Mouse (Mus musculus) liver, postnatal 0 days (tissue): Measurements from ENCODE around the gene Laptm4a. TPM values are rescaled to one million over a fixed set of nuclear protein-coding genes. Genes with fewer than 3 reads are reported as not detected.
A peak's percentile ranks its signal among the peaks of the same experiment; 100 is the strongest.

Source experiments
- ATAC-seq: fragments of 200-750 bp; cut with Nextera tagmentation; 2 replicates; pipeline ENCODE4 v1.8.0; 2017; ENCODE audit warnings: mild to moderate bottlenecking, moderate library complexity
- DNase-seq: peaks from one replicate; pipeline ENCODE4 v3.0.0-alpha.2; 2016
- H3K27ac ChIP-seq: fragments of 300-500 bp; sonication (generic); 2 replicates; pipeline ENCODE4 v1.5.1; 2014; ENCODE audit warnings: antibody characterized with exemption, moderate library complexity, mild to moderate bottlenecking, low read depth
- H3K27me3 ChIP-seq: fragments of 300-500 bp; sonication (generic); 2 replicates; pipeline ENCODE4 v1.6.1; 2014; ENCODE audit warnings: low read length, control low read depth, mixed read lengths; ENCODE audit not compliant: insufficient read depth
- H3K36me3 ChIP-seq: fragments of 300-500 bp; sonication (generic); replicated peaks from 2 replicates; pipeline ENCODE4 v1.6.1; 2014; ENCODE audit warnings: mild to moderate bottlenecking, control low read depth, low read length, moderate library complexity, mixed read lengths; ENCODE audit not compliant: insufficient read depth
- H3K4me1 ChIP-seq: fragments of 300-500 bp; sonication (generic); 2 replicates; pipeline ENCODE4 v1.6.1; 2014; ENCODE audit warnings: antibody characterized with exemption, mild to moderate bottlenecking, control low read depth; ENCODE audit not compliant: insufficient read depth
- H3K4me2 ChIP-seq: fragments of 300-500 bp; sonication (generic); 2 replicates; pipeline ENCODE4 v1.6.1; 2014; ENCODE audit warnings: low read depth, mild to moderate bottlenecking, low read length, moderate library complexity, mixed read lengths
- H3K4me3 ChIP-seq: fragments of 300-500 bp; sonication (generic); 2 replicates; pipeline ENCODE4 v1.5.1; 2014; ENCODE audit warnings: low read depth, low read length
- H3K9ac ChIP-seq: fragments of 300-500 bp; sonication (generic); replicated peaks from 2 replicates; pipeline ENCODE4 v1.6.1; 2014; ENCODE audit warnings: mild to moderate bottlenecking, moderate library complexity
- H3K9me3 ChIP-seq: fragments of 300-500 bp; sonication (generic); 2 replicates; pipeline ENCODE4 v1.6.1; 2016; ENCODE audit warnings: mild to moderate bottlenecking, control low read depth, low read length, mixed read lengths
- CTCF ChIP-seq: sonication (generic); IDR thresholded peaks from 2 replicates; pipeline ENCODE4 v1.5.1; 2016; ENCODE audit warnings: antibody characterized with exemption, low read depth
- EP300 ChIP-seq: IDR thresholded peaks from 2 replicates; pipeline ENCODE4 v1.6.1; 2016; ENCODE audit warnings: antibody characterized with exemption, low read depth, mild to moderate bottlenecking
- WGBS: fragments of 180-500 bp; shearing (Covaris S2); extraction: QIAGEN DNeasy Blood & Tissue Kit; methylation state at CpG from one replicate; pipeline ENCODE4 v1.1.7; 2014; ENCODE audit not compliant: insufficient replicate concordance; 5-methylcytosine and 5-hydroxymethylcytosine counted together
- polyA plus RNA-seq: library from polyadenylated mRNA; unstranded; fragments of >200 nt; fragmentation: Nextera tagmentation; extraction: Ambion mirVana; gene quantifications from 2 replicates; pipeline ENCODE4 v1.2.1, GENCODE M21; 2015

The Laptm4a gene
- polyA plus RNA-seq, 1 experiment from 2014 or later = 128 TPM

- TF ChIP-seq CTCF = no peak
- no peak for TF ChIP-seq EP300
- Histone ChIP-seq H3K9ac (no peak overlapping the region), H3K36me3 (no peaks in the 10 kb centered on the region), H3K27ac (no peak overlapping the region), H3K4me2 (no peak overlapping the region), H3K4me1 (no peaks in the 10 kb centered on the region), H3K27me3 (no peaks in the 10 kb centered on the region), H3K4me3 (no peak overlapping the region), H3K9me3 (no peaks in the 10 kb centered on the region)
- ATAC-seq (no peak), DNase-seq (no peak)
- WGBS = 74% methylated on average over 9 of the region's 9 CpGs
Measured at GRCm38 (mm10) chr12:8961607-8962316, 40.3 kb downstream of the Laptm4a start.

DNA sequence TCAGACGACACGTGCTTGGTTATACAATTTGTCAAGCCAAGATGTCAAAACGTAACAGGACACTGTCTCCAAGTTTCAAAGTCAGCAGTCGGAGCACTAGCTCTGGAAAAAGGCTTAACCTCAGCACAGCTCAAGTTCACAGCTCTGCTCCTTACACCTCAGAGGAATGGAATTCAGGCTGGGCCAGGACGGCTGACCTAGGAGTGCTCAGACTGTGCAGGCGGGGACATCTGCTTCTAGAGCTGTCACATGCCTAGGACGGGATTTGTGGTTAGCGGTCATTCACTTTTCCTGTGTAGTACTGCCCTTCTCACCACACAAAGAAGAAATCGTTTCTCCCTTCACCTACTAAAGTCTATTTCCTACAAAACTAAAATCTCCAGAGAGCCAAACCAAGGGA, 48.4 kb downstream of the Laptm4a start:
- Histone ChIP-seq H3K36me3 (no peaks in the 10 kb centered on the region), H3K4me2 (no peak overlapping the region), H3K27me3 (no peaks in the 10 kb centered on the region), H3K4me1 (peaks cover 8% of the 10 kb centered on the region), H3K9me3 (no peaks in the 10 kb centered on the region), H3K27ac (no peak overlapping the region), H3K9ac (no peak overlapping the region), H3K4me3 (no peak overlapping the region)
- TF ChIP-seq EP300 (no peak), CTCF (no peak)
- 19% methylated on average over 9 of the region's 9 CpGs for WGBS
- no peak for DNase-seq
- no peak for ATAC-seq

DNA sequence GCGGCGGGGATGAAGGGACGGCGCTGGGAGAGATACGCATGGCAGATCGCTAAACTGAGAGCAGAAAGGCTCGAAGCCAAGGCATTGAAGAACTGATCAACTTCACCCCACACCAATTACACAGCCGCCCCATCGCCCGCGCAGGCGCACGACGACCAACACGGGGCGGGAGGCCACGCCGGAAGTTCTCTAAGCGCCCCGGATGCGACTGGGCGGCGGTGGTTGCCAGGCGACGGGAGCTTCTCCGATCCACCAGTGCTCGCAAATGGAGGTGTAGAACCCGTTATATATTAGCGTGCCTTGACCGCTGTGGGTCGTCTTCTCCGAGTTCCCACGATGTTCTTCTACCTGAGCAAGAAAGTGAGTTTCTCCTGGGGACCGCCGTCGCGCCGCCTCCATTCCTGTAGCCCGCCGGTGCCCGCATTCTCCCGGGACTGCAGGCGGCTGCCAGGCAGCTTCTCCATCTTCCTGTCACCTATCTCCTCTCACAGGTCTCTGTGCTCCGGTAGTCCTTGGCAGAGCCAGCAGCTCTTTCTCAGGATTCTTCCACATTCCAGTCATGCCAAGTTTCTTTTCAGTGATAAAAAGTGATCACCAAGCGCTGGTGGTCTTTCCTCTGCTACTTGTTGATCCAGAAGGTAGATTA, 52.5 kb downstream of the Laptm4a start, which contains the start of gene Wdr35:
Wdr35 (plus strand) TSS at position 73 of the 646 bp plus-strand sequence.
- TF ChIP-seq CTCF = no peak
- TF ChIP-seq EP300 = no peak
- Histone ChIP-seq H3K4me2 (peak within 1 kb of the TSS; percentile 84), H3K4me1 (peaks cover 8% of the 10 kb centered on the region), H3K9ac (no peak within 1 kb of the TSS), H3K27ac (no peak within 1 kb of the TSS), H3K4me3 (peak within 1 kb of the TSS; percentile 61), H3K27me3 (no peaks in the 10 kb centered on the region), H3K9me3 (no peaks in the 10 kb centered on the region), H3K36me3 (no peaks in the 10 kb centered on the region)
- peak; percentile 88 for DNase-seq
- WGBS = under 1% methylated on average over 44 of the region's 45 CpGs
- ATAC-seq = peak; percentile 96

- ATAC-seq (no peak), DNase-seq (no peak)
- H3K4me3 ChIP-seq = no peak overlapping the region
- H3K27me3 ChIP-seq = no peaks in the 10 kb centered on the region
- H3K4me1 ChIP-seq = peaks cover 8% of the 10 kb centered on the region
- no peak overlapping the region for H3K4me2 ChIP-seq
- TF ChIP-seq EP300 = no peak
- TF ChIP-seq CTCF = no peak
- no peaks in the 10 kb centered on the region for H3K9me3 ChIP-seq
- WGBS = 86% methylated on average over 3 of the region's 3 CpGs
- no peak overlapping the region for H3K9ac ChIP-seq
- H3K27ac ChIP-seq = no peak overlapping the region
- H3K36me3 ChIP-seq = no peaks in the 10 kb centered on the region
Measured at GRCm38 (mm10) chr12:8975076-8975475, 53.6 kb downstream of the Laptm4a start.

Other genes with a start within 250 kb of the Laptm4a start
- 11.7 and 11.9 TPM in 2 replicates for gene Pum2, start 247.5 kb upstream of the Laptm4a start, polyA plus RNA-seq
- gene Sdc1, start 150.3 kb upstream of the Laptm4a start, polyA plus RNA-seq = 101 and 116 TPM in 2 replicates
- not detected in 2 replicates for gene Matn3, start 26.3 kb downstream of the Laptm4a start, polyA plus RNA-seq
- gene Wdr35, start 52.2 kb downstream of the Laptm4a start, polyA plus RNA-seq = 1.1 and 1.4 TPM in 2 replicates
- 15.2 and 19.1 TPM in 2 replicates for gene Ttc32, start 108.3 kb downstream of the Laptm4a start, polyA plus RNA-seq